Mouse (Mus musculus): Measurements from ENCODE around the gene Pik3r2.

Gene Pik3r2

GRCm38 (mm10) chr8:70730956-70731355, 45.6 kb downstream of the Pik3r2 start:
- DNase-seq: no peak

- DNase-seq: peak; percentile 52
These were observed 46.6 kb downstream of the Pik3r2 start for GRCm38 (mm10) chr8:70729808-70730475.

- no peak for DNase-seq
These were observed 49.8 kb downstream of the Pik3r2 start for GRCm38 (mm10) chr8:70726721-70727120.

- DNase-seq: no peak
These were observed 50.6 kb downstream of the Pik3r2 start for GRCm38 (mm10) chr8:70725792-70726447.

- DNase-seq: no peak
These were observed 52.3 kb downstream of the Pik3r2 start for GRCm38 (mm10) chr8:70724216-70724615.

- no peak for DNase-seq
These were observed 52.9 kb downstream of the Pik3r2 start, which contains the start of gene Pde4c for GRCm38 (mm10) chr8:70723486-70724210. Gene Pde4c, plus strand, starts transcription at chr8:70723720.

- no peak for DNase-seq
These were observed 54.9 kb downstream of the Pik3r2 start for GRCm38 (mm10) chr8:70721601-70722000.

- DNase-seq: peak; percentile 76
These were observed 55.8 kb downstream of the Pik3r2 start for GRCm38 (mm10) chr8:70720739-70721138.

- DNase-seq: no peak
These were observed 56.7 kb downstream of the Pik3r2 start for GRCm38 (mm10) chr8:70719796-70720270.

- peak; percentile 87 for DNase-seq
These were observed 58.2 kb downstream of the Pik3r2 start, which contains the start of gene Gm3336 for GRCm38 (mm10) chr8:70718297-70718696. Gene Gm3336, plus strand, starts transcription at chr8:70718543.
